Mouse (Mus musculus) ES-Bruce4 (cell line): ENCODE results near the gene Lcn9.

Experiments used
- CTCF ChIP-seq: IDR thresholded peaks from one replicate; pipeline ENCODE4 v1.8.1; 2011; ENCODE audit warnings: low read depth, low read length
- EP300 ChIP-seq: IDR thresholded peaks from 2 replicates; pipeline ENCODE4 v1.6.1; 2011; ENCODE audit warnings: low read depth, low read length; ENCODE audit not compliant: insufficient read depth
- POLR2A ChIP-seq: IDR thresholded peaks from one replicate; pipeline ENCODE4 v1.8.1; 2011; ENCODE audit warnings: low read length; ENCODE audit not compliant: insufficient read depth

- TF ChIP-seq CTCF (no peak), POLR2A (no peak), EP300 (no peak)
These were observed 39.1 kb downstream of the Lcn9 start for GRCm38 (mm10) chr2:25862038-25862437.
